Mouse (Mus musculus) embryo, embryonic 10 days (tissue): ENCODE measurements around the gene Kat14.

Experiments used
- DNase-seq: peaks from one replicate; pipeline ENCODE4 v3.0.0-alpha.2; 2015; ENCODE audit warnings: low spot score

Gene Kat14

DNA sequence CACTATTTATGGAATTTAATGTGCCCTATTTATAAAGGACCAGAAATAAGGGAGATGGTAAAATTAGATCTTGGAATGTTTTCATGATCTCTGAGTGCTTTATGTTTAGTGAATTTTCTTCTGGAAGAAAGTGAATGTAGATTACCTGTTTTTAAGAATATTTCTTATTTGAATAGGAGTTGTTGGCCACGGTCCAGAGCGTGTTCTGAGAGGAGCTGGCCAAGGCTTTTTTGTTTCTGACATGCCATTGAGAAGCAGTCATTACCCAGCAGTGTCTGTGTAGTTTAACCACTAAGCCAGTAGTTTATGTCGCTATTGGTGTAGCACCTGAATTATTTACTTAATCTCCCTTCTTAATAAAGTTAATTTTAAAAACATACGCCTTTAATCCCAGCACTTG, 13.0 kb downstream of the Kat14 start:
- DNase-seq, result no peak

DNA sequence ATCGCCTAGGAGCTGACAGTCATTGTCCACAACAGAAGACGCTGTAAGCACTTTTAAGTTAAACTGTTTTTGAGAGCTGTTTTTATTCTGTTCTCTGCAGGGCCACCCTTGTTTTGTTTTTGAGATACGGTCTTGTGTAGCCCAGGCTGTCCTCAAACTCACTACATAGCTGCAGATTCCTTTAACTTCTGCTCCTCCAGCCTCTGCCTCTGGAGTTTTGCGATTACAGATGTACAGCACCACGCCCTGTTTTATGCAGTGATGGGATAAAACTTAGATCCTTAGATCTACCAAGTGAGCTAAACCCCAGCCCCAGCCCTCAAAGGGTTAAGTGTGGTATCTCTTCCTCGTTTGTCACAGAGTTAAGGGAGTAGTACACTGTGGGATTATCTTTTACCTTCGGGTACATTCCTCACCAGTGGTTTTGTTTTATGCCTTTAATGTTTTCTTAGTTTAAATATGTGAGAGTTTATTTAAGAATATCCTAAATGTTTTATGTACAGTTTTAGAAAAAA, 13.9 kb downstream of the Kat14 start:
- no peak for DNase-seq

DNA sequence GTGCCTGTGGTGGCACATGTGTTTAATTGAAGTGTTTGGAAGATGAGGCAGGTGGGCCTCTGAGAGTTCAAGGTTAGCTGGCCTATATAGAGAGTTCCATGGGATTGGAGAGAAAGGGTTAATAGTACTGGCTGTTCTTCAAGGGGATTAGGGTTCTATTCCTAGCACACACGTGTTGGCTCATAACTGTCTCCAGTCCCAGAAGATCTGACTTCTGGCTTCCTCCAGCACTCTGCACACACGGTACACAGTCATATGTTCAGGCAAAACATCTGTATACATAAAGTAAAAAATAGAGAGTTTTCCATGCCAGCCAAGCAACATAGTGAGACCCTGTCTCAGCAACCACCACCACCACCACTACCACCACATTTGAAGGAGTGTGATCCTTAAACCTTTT, 17.5 kb downstream of the Kat14 start:
- no peak for DNase-seq

DNA sequence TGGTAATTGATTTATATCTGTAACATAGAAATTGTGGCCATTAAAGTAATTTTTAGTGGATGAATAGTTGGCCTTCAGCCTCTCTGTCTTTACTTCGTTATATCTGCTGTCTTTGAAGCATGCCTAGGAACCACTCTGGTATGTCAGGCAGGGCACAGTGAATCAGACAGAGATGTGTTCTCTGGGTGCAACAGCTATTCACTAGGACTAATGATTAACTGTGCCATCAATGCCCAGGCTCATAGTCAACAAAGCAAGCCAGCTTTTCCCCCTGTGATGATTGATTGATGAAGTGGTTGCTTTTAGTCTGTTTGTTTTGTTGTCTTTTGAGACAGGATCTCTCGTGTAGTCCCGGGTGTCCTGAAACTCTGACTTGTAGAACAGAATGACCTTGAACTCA, 19.6 kb downstream of the Kat14 start:
- no peak for DNase-seq

DNA sequence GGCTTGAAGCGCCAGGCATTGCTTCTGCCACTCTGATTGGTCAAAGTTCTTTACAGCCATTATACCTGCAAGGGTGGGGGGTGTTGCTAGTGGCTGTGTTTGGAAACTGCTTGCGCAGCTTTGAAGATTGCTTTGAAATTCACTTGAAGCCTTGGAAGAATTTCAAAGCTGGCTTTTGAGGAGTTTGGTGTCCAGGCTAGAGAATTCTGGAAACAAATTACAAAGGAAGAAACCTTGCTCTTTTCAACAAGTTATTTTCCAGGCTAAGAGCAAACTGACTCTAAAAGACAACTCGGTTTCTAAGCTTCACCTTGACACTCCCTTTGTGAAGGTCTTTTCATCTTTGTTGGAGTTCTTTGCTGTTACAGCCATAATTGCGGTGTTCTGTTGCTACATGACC, 30.7 kb downstream of the Kat14 start:
- no peak for DNase-seq

DNA sequence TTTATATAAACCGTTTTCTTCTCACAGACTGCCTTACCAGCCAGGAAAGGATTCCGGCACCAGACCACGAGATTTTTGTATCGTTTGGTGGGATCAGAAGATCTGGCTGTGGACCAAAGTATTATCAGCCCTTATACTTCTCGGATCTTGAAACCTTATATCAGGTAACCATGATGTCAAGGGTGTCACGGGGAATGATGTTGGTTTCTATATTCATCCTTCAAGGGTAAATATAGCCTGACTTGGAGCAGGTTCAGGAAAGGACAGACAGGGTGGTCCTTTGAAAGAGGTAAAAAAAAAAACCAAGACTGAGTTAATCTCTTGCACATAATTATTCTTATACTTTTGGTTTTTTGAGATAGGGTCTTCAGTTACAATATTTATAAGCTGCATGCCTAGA, 31.9 kb downstream of the Kat14 start:
- DNase-seq, result no peak

DNA sequence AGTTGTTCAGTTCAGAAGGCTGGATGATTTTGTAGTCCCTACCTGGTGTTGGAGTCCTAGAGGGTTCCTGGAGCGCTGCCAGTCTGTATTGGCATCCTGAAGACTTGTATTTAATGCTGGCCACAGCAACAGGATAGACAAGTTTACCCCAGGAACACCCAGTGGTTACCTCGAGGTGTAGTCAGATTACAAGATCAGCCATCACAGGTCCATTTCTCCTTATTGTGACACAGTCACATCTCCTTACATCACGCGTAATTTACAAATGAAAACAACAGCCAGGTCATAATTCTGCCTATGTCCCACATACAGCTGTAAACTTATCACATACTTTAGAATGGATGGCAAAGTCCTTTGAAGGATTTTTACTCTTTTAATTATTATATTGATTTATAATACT, 40.3 kb downstream of the Kat14 start:
- DNase-seq, result no peak

DNA sequence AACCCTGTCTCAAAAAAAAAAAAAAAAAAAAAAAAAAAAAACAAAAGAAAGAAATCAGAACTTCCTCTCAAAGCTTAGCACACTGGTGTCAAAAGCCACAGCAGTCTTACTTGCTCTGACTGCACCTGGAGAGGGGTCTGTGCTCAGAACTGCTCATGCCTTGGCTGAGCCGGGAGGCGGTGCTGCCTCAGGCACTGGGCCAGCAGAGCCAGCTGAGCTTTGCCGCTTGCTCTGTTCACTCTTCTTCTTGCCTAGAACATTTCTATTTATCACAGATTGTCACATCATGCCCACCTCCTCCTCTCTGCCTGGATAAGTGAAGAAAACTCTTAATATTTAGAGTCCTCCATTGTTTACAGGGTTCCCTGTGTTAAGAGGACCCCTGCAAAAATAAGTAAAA, 41.8 kb downstream of the Kat14 start:
- DNase-seq, result no peak

DNA sequence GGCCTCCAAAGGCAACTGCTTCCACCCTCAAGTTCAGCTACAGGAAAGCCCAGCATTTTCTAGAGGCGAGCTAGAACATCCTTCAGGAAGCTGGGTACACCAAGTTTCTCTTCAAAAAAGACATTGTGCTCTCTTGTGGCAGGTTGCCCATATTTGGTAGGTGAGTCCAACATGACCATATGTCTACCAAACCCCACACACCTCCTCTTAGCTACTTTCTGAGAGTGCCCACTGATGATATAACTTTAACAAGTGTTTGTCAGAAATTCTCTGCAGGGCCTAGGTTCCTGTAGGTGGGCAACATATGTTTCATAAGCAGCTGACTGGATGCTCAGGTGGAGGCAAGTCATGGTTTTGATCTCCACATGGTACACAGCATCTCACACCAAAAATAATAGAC, 45.9 kb downstream of the Kat14 start:
- no peak for DNase-seq

DNA sequence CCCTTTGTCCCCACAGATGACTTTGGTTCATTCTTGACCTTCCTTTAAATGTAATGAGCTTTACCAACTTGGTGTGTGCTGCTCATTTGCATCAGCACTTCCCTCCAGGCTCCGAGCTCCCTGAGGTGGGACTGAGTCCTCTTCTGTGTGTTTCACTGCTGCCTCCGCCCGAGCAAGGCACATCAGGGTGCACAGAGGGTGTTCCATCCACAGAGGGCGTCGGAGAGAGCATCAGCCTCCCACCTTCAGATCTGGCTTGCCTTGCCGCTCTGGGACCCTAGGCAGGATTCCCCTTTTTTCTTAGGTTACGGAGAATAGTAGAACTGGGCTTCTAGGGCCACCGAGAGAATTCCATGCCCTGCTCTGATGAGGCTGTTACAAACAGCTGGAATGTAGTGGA, 48.1 kb downstream of the Kat14 start:
- DNase-seq, result peak; percentile 9

DNA sequence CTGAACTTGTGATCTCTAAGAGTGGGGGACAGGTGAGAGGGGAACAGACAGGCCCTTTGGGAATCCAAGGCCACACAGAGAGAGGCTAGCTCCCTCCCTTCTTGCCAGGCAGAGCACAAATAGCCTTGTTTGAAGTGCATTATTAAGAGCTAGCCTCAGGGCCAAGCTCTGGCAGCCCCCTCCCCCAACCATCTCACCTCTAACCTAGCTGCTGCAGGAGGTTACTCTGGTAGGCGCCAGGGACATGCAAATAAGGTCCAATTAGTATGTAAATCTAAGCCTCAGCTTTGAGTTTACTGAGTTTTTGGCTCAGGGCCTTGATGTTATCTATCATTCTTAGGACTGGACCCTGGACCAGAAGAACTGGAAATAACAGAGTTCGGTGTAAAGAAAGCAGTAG, 49.3 kb downstream of the Kat14 start:
- DNase-seq, result no peak

DNA sequence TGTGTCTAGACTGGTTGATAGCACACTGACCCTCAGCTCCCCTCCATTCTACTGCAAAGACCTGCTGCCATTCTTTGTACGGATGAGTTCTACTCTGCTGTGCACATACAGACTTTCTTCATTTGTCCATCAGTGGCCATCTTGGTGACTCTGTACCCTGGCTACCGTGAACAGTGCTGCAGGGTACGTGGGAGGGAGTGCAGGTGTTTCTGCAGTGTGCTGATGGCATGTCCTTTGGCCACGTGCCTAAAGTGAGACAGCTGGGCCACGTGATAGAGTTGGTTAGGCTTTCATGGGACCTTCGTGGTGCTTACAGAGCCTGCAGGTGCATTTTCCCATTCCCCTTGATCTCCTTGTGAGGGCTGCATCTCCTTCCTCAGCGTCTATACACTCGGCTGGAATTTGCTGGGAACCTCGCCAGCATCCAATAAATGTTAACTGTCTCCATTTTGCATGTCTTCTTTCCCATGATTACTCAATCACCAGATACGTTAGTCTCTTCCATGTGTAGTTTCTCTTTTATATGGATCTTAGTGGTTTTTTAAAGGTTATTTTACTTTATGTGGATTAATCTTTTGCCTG, 53.4 kb downstream of the Kat14 start:
- DNase-seq, result no peak

DNA sequence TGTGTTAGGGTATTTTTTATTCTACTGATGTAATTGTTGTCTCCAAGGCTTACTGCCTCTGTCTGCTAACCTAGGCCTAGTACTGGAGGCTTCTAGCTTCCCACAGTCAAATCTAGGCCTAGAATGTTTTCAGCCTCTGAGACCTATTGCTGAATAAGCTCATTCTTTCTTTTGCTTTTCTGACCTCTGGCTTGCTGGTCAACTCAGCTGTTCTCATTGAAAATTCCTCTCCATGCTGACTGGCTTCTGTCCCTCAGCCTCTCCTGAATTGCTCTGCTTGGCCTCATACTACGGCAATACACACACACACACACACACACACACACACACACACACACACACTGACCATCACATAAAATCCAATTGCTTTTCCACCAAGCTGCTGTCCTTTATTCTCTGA, 57.0 kb downstream of the Kat14 start:
- DNase-seq, result no peak

DNA sequence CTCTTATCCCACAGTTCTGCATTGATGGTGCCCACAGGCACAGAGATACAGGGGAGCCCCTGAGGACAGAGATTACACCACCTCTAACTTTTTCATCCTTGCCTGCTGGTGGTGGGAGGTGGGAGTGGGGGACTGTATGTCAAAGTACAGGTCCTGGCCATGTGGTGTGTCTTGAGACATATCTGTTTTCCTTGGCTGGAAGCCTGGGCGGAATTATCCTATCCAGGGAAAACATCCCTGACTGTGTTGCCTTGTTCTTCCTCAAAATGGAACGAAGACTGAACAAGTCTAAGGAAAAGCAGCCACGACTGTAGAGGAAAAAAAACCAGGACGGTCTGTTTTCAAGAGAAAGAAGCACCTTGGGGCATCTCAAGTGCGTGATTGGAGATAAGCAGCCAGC, 59.1 kb downstream of the Kat14 start:
- no peak for DNase-seq

DNA sequence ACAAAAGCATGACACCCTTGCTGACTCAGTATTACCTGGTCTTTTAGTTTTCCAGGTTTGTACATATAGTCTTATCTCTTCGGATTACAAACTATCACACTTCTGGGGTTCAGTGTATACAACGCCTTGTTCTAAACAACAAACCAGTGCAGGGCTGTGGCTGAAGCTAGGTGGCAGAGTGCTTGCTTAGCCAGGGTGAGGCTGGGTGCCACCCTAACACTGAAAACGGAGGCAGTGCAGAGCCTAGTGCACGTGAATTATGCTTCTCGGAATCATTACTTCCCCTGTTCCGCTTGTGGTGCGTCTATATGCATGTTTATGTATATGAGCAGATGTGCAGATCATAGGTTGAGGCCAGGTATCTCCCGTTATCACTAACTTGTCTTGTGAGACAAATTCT, 59.9 kb downstream of the Kat14 start:
- DNase-seq, result no peak

DNA sequence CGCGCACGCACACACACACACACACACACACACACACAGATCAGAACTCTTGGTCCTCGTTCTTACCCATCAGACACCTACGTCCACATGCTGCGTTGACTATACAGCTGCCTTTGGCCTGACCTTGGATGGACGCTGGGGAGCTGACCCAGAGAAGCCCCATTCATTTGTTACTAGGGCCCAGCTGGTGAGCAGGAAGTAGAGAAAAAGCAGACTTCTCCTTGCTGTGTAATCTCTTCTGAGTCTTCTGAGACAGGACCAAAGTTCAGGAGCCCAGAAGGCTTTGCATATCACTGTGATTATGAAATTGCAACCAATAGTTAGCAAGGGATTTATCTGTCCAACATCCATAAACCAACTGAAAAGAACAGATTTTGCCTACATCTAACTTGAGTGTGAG, 60.4 kb downstream of the Kat14 start:
- DNase-seq, result no peak

DNA sequence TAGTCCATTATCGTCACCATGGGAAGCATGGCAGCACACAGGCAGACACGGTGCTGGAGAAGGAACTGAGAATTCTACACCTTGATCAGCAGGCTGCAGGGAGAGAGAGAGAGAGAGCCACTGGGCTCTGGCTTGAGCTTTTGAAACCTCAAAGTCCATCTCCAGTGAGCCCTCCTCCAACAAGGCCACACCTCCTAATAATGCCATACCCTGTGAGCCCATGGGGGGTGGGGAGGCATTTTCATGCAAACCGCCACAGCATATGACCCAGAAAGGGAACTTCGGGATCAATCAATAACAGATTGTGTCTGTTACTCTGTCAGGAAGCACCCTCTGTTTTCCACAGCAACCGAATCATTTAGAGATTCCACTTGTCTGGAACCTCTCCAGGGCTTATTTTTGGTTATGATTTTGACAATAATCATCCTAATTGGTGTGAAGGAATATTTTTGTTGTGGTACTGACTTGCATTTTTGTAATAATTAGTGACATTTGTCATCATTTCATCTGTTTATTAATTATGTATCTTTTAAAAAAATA, 62.6 kb downstream of the Kat14 start:
- no peak for DNase-seq

DNA sequence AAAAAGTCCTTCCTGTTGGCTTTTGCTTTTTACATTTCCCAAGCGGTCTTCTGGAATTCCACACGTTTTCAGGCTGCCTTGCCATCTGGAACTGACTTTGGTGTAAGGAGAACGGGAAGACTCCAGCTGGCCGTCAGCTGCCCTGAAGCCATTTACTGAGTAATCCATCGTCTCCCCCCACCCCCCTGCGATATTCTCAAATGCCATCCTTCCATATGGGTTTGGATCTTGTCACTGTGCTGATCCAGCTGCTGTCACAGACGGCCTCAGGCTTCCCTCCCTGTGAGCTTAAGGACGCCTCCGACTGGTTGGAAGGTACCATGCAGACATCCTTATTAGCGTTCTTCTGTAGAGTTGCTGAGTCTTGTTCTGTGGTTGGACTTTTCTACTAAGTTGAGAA, 66.9 kb downstream of the Kat14 start:
- no peak for DNase-seq

DNA sequence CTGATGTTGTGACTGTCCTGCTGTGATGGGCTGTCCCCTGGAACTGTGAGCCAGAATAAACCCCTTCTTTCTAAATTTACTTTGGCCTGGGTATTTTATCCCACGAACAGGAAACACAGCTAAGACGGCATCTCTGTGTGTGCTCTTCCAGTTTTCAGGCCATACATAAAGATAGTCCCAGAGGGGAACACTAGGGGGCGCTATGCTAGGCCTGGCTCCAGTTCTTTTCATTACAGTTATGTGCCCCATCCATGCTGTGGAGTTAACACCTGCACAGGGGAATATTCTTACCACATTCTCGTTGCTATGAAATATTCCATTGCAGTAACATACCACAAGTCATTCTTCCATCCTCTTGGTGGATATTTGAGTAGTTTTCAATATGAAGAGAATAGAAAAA, 69.6 kb downstream of the Kat14 start:
- DNase-seq, result no peak

DNA sequence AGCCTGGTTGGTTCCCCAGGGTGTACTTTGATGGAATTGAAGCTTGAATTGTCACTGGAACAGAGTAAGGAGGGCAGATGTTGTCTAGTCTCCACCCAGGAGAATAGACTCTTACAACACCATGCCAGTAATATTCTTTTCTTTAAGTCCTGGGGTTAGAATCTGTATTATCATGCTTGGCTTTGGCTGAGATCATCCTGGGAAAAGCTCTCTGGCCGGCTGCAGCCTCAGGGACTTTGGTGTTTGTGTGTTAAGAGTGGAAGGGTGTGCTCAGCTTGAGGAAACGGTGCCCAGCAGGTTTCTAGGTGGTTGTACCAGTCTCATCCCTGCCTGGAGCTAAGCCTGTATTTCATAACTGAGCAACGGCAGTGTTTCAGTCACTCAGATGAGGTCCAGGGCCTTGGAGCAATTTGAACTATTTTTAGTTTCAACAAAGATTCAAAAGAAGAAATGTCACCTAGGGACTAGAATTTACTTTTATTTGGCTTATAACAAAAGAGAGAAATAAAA, 70.5 kb downstream of the Kat14 start:
- DNase-seq, result no peak

DNA sequence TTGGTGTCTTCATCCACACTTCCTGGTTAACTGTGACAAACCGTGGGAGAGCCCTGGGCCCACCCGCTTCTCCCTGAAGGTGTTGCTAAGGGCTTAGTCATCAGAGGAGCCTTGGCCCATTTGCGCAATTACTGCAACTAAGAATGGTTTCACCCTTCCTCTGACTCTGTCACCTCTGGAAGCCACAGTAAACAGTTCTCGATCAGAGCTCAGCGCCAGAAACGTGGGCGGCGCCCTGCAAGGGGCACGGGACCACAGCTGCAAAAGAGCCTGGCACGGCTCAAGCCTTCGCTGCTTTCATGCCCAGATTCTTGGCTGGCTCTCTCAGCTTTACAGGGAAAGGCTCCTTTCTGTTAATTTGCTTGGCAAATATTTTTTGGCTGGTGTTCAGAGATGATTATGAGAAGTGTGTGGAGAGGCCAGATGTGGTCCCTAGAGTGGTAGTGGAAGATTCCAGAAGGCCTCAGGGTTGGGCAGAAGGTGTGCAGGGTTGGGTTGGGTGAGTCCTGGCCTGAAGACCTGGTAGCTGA, 72.7 kb downstream of the Kat14 start:
- DNase-seq, result no peak

DNA sequence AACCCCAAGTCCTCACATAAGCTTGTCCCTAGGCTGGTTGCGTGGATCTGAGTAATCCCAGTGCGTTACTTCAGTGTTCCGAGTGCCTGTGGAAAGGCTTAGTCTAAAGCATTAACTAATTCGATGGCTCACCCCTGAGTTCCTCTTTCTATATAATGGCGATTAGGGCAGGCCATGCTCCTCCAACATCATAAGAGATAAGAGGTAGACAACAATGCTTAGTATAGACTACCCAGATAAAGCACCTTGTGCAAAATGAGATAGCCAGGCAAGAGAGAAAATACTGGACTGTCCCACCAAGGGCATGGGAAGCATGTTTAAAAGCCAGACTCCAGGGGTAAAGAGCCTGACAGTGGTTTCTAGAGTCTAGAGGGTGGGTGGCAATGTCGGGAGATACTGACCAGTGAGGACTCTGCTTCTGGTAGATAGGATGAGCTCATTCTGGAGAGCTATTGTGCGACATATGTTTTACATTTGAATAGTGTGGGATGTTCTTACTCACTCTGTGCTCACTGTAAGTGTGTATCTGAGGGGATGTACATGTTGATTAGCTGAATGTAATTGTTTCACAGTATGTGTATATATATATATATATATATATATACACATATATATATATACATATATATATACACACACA, 77.7 kb downstream of the Kat14 start:
- no peak for DNase-seq

DNA sequence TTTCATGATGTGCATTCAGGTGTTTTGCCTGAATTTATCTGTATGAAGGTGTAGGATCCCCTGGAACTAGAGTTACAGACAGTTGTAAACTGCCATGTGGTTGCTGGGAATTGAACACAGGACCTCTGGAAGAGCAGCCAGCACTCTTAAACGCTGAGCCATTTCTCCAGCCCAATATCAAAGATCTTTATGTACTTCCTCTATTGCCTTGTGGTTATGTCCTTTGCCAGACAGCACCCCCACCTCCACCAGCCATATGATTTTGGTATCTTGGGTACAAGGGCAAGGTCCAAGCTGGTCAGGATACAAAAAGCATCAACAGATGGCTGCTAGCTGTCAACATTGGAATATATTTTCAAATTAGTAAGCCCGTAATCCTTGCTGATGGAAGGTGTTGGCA, 81.6 kb downstream of the Kat14 start:
- DNase-seq, result no peak
